Mouse (Mus musculus) liver, embryonic 16.5 days (tissue): ENCODE data around the gene Sema3e. TPM values are rescaled to one million over a fixed set of nuclear protein-coding genes. Genes with fewer than 3 reads are reported as not detected.

ENCODE experiments used
- ATAC-seq: fragments of 200-750 bp; cut with Nextera tagmentation; 2 replicates; pipeline ENCODE4 v1.8.0; 2017; ENCODE audit warnings: low read depth, mild to moderate bottlenecking, moderate number of reproducible peaks, moderate library complexity
- H3K27ac ChIP-seq: fragments of 300-500 bp; sonication (generic); 2 replicates; pipeline ENCODE4 v1.5.1; 2014; ENCODE audit warnings: mild to moderate bottlenecking, low read length
- H3K27me3 ChIP-seq: fragments of 300-500 bp; sonication (generic); 2 replicates; pipeline ENCODE4 v1.6.1; 2014; ENCODE audit warnings: low read depth, low read length, mixed read lengths; ENCODE audit not compliant: control insufficient read depth, insufficient read depth
- H3K36me3 ChIP-seq: fragments of 300-500 bp; sonication (generic); 2 replicates; pipeline ENCODE4 v1.6.1; 2014; ENCODE audit warnings: mild to moderate bottlenecking; ENCODE audit not compliant: control insufficient read depth, insufficient read depth
- H3K4me1 ChIP-seq: fragments of 300-500 bp; sonication (generic); 2 replicates; pipeline ENCODE4 v1.6.1; 2014; ENCODE audit warnings: low read depth, low read length, mixed read lengths; ENCODE audit not compliant: control insufficient read depth
- H3K4me2 ChIP-seq: fragments of 300-500 bp; sonication (generic); 2 replicates; pipeline ENCODE4 v1.6.1; 2014; ENCODE audit warnings: low read depth, low read length, mixed read lengths
- H3K4me3 ChIP-seq: fragments of 300-500 bp; sonication (generic); 2 replicates; pipeline ENCODE4 v1.5.1; 2014; ENCODE audit warnings: low read depth, mild to moderate bottlenecking, low read length
- H3K9ac ChIP-seq: fragments of 300-500 bp; sonication (generic); 2 replicates; pipeline ENCODE4 v1.6.1; 2014; ENCODE audit warnings: low read depth, low read length
- H3K9me3 ChIP-seq: fragments of 300-500 bp; sonication (generic); replicated peaks from 2 replicates; pipeline ENCODE4 v1.6.1; 2016; ENCODE audit warnings: low read length; ENCODE audit not compliant: control insufficient read depth
- WGBS: fragments of 180-500 bp; shearing (Covaris S2); extraction: QIAGEN DNeasy Blood & Tissue Kit; methylation state at CpG from one replicate; pipeline ENCODE4 v1.1.7; 2014; ENCODE audit not compliant: insufficient replicate concordance; 5-methylcytosine and 5-hydroxymethylcytosine counted together
- polyA plus RNA-seq: library from polyadenylated mRNA; unstranded; fragments of >200 nt; fragmentation: Nextera tagmentation; extraction: Ambion mirVana; gene quantifications from 2 replicates; pipeline ENCODE4 v1.2.1, GENCODE M21; 2015

The Sema3e gene
- polyA plus RNA-seq, 1 experiment from 2014 or later: 0.08 TPM

DNA sequence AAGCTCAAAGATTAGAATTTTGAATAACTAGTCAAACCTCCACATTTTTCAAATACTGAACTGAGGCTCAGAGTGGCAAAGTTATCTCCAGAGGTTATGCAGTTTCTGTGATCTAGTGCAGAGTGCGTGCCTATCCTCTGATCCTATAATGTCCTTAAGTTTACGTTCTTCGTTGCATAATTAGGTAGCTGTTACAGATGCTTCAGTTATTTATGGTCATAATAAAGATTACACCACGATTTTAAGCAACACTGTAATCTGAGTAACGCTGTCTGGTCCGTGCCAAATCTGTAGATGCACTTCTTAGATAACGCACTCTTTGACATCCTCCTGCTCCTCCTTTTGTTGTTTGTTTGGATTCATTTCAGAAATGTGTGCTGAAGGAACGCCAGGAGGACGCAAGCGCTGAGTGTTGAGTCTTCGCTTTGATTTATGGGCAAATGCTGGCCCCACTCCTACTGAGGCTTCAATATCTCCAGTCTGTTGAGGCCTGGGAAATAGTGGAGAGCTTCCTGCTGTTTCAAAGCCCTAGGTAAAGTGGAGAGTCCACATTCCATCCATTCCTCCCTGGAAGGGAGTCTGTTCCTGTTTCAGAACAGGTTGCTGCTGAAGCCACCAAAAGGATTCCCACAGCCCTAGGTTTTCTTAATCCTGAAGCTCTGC lies 32.2 kb upstream of the Sema3e start:
- H3K4me3 ChIP-seq: no peak overlapping the region
- H3K9ac ChIP-seq: no peak overlapping the region
- H3K4me2 ChIP-seq: no peak overlapping the region
- H3K9me3 ChIP-seq: no peaks in the 10 kb centered on the region
- WGBS: 38% methylated on average over 11 of the region's 11 CpGs
- no peak for ATAC-seq
- no peak overlapping the region for H3K27ac ChIP-seq
- no peaks in the 10 kb centered on the region for H3K27me3 ChIP-seq
- H3K4me1 ChIP-seq: no peaks in the 10 kb centered on the region
- no peaks in the 10 kb centered on the region for H3K36me3 ChIP-seq

- WGBS: 74% methylated on average over 7 of the region's 7 CpGs
- Histone ChIP-seq H3K9me3 (no peaks in the 10 kb centered on the region), H3K4me2 (no peak overlapping the region), H3K27me3 (peaks cover 9% of the 10 kb centered on the region), H3K4me3 (no peak overlapping the region), H3K27ac (no peak overlapping the region), H3K9ac (no peak overlapping the region), H3K4me1 (no peaks in the 10 kb centered on the region), H3K36me3 (no peaks in the 10 kb centered on the region)
- ATAC-seq: no peak
Measured at GRCm38 (mm10) chr5:14028341-14028740, 3.3 kb downstream of the Sema3e start.

GRCm38 (mm10) chr5:14030796-14031195 lies 5.7 kb downstream of the Sema3e start:
- H3K9me3 ChIP-seq: no peaks in the 10 kb centered on the region
- H3K4me1 ChIP-seq: no peaks in the 10 kb centered on the region
- peaks cover 4% of the 10 kb centered on the region for H3K27me3 ChIP-seq
- H3K36me3 ChIP-seq: no peaks in the 10 kb centered on the region
- no peak for ATAC-seq
- no peak overlapping the region for H3K9ac ChIP-seq
- WGBS: 59% methylated on average over 1 of the region's 1 CpGs
- H3K4me3 ChIP-seq: no peak overlapping the region
- no peak overlapping the region for H3K4me2 ChIP-seq
- H3K27ac ChIP-seq: no peak overlapping the region

- WGBS: 31% methylated on average over 4 of the region's 4 CpGs
- Histone ChIP-seq H3K4me2 (no peak overlapping the region), H3K9me3 (no peaks in the 10 kb centered on the region), H3K27ac (no peak overlapping the region), H3K4me1 (no peaks in the 10 kb centered on the region), H3K27me3 (no peaks in the 10 kb centered on the region), H3K36me3 (no peaks in the 10 kb centered on the region), H3K9ac (no peak overlapping the region), H3K4me3 (no peak overlapping the region)
- ATAC-seq: no peak
Measured at GRCm38 (mm10) chr5:14032056-14032455, 7.0 kb downstream of the Sema3e start.

DNA sequence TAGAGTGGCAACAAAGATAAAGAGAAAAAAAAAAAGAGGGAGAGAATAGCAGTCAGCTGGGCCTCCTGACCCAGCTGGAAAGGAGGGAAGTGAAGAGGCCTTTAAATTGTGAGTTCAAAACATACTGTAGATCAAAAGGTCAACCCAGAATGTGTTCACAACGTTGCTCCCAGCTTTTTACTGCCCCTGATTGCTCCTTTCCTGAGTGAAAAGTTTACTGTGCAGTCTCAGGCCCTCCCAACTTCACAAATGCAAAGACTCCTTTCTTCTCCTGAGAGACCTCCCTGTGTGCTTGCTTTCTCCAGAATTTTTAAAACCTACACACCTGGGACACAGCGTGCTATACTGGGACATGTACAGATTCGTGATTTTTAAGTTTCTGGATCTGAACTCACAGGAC lies 8.2 kb downstream of the Sema3e start:
- ATAC-seq: no peak

DNA sequence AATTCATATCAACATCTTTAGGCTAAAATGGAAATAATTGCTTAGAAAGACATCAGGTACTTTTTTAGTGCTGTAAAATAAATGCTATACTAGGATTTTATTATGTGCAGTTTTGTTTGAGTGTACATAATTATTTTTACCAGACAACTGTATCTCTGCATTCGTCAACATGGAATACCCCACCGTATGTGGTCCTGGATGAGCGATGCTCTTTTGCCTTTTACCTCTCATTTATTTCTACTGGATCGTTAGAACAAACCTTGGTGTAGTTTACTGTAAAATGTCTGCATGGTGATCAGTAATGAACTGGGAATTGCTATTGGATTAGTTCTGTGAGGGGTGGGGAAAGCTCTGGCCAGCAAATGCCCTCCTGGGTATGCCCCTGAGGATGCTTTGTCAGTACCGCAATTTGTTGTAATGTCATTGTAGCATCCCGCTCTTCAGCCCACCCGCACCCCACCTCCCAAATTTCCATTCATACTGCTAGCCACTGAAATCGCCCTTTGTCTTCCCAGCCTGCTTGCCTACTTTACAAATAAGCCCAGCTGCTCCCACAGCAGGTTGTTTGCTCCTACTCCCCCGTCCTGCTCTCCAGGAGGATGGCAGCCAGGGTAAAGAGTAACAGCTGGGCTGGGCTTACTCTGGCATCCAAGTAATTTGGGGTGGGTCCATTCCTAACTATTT lies 13.9 kb downstream of the Sema3e start:
- 29% methylated on average over 9 of the region's 9 CpGs for WGBS
- Histone ChIP-seq H3K9ac (no peak overlapping the region), H3K4me3 (no peak overlapping the region), H3K9me3 (no peaks in the 10 kb centered on the region), H3K27me3 (no peaks in the 10 kb centered on the region), H3K4me2 (no peak overlapping the region), H3K36me3 (no peaks in the 10 kb centered on the region), H3K27ac (no peak overlapping the region), H3K4me1 (no peaks in the 10 kb centered on the region)
- no peak for ATAC-seq

More for the DNA sequence above, 8.2 kb downstream of the Sema3e start:
- H3K27me3 ChIP-seq: no peaks in the 10 kb centered on the region
- H3K9ac ChIP-seq: no peak overlapping the region
- no peak overlapping the region for H3K4me2 ChIP-seq
- WGBS: 37% methylated on average over 3 of the region's 3 CpGs
- no peaks in the 10 kb centered on the region for H3K36me3 ChIP-seq
- no peak overlapping the region for H3K27ac ChIP-seq
- H3K9me3 ChIP-seq: no peaks in the 10 kb centered on the region
- no peaks in the 10 kb centered on the region for H3K4me1 ChIP-seq
- no peak overlapping the region for H3K4me3 ChIP-seq

DNA sequence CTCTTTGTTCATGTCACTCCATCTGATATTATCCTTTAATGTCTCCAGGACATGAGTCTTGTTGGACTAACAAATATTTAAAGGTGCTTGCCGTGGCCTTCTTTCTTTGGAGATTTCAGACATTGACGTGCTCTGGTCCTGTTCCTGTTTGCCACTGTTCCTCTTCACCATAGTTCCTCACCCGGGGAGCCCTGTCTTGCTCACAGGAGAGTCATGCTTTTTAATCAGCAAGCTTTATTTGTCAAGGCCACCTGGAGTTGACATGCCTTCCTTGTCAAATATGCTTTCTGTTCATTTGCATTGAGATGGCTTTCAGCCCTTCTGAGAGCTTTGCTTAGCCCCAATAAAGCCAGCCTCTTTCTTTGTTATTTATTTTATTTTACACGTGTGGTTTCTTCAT lies 15.1 kb downstream of the Sema3e start:
- 27% methylated on average over 4 of the region's 4 CpGs for WGBS
- Histone ChIP-seq H3K27ac (no peak overlapping the region), H3K36me3 (no peaks in the 10 kb centered on the region), H3K4me1 (no peaks in the 10 kb centered on the region), H3K9ac (no peak overlapping the region), H3K27me3 (no peaks in the 10 kb centered on the region), H3K9me3 (no peaks in the 10 kb centered on the region), H3K4me3 (no peak overlapping the region), H3K4me2 (no peak overlapping the region)
- ATAC-seq: no peak

GRCm38 (mm10) chr5:14043116-14043515 lies 18.0 kb downstream of the Sema3e start:
- Histone ChIP-seq H3K36me3 (no peaks in the 10 kb centered on the region), H3K4me1 (no peaks in the 10 kb centered on the region), H3K4me2 (no peak overlapping the region), H3K27ac (no peak overlapping the region), H3K27me3 (no peaks in the 10 kb centered on the region), H3K4me3 (no peak overlapping the region), H3K9me3 (no peaks in the 10 kb centered on the region), H3K9ac (no peak overlapping the region)
- 67% methylated on average over 5 of the region's 5 CpGs for WGBS
- no peak for ATAC-seq

DNA sequence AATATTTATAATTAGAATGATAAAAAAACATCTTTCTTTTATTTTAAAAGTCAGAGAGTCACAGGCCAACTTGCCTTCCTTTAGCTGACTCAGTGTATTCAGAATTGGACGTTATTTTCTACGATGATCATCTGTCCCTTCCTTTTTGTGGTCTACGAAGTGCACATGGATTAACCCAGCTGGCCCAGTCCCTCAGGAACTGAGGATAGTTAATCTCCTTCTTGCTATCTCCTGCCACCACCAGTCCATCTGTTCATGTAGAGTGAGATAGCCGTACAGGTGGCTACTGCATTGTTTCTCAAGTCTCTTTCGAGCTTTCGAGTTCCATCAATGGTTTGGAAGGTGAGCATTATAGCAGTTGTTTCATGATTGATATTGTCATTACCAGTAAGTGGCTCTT lies 18.9 kb downstream of the Sema3e start:
- H3K36me3 ChIP-seq: no peaks in the 10 kb centered on the region
- H3K27ac ChIP-seq: no peak overlapping the region
- WGBS: 53% methylated on average over 6 of the region's 6 CpGs
- H3K4me3 ChIP-seq: no peak overlapping the region
- no peaks in the 10 kb centered on the region for H3K4me1 ChIP-seq
- H3K27me3 ChIP-seq: no peaks in the 10 kb centered on the region
- H3K4me2 ChIP-seq: no peak overlapping the region
- no peak overlapping the region for H3K9ac ChIP-seq
- ATAC-seq: no peak
- no peaks in the 10 kb centered on the region for H3K9me3 ChIP-seq
